21 mouse cellular contexts compared by ENCODE assay signal in genomic region chr7:81278966-81279365, GRCm38 (mm10).
DNase-seq lines count a peak whose midpoint lies in the region; ATAC-seq and TF ChIP-seq lines count a peak whose summit lies in the region.
"Had no signal": no experiment of that assay in that cellular context is flagged by ENCODE, and none has a peak within 500 bp of the region (broad histone marks: within the 10 kb centered on the region; RNA-seq: fewer than 3 reads in every experiment).

No protein-coding gene starts in this region.

- no peak for TF ChIP-seq POLR2A in liver, adult 2 months (IDR thresholded peaks at IDR 0.05; ENCODE audit: extremely low read depth, insufficient read depth, low read length)

- H3K9ac ChIP-seq in liver, adult 2 months (ENCODE audit: low read depth, low read length) = no peak overlapping the region
- no peak overlapping the region for H3K9ac ChIP-seq in liver, postnatal 0 days (replicated peaks)
- H3K9ac ChIP-seq in midbrain, embryonic 14.5 days (replicated peaks; ENCODE audit: low read length) = no peak overlapping the region

- TF ChIP-seq EP300 in liver, postnatal 0 days (IDR thresholded peaks at IDR 0.05; ENCODE audit: low read depth) = no peak

- no peak for ATAC-seq in liver, postnatal 0 days
- no peak for ATAC-seq in midbrain, embryonic 14.5 days (ENCODE audit: low FRiP score, low TSS enrichment)
- ATAC-seq: activated CD4-positive, CD25-positive, alpha-beta regulatory T cell, adult 4 months; CD4-positive, CD25-positive, alpha-beta regulatory T cell, adult 4 months; Patski had no signal

- H3K9me3 ChIP-seq in heart, embryonic 10.5 days = no peaks in the 10 kb centered on the region
- H3K9me3 ChIP-seq in liver, postnatal 0 days (ENCODE audit: low read length) = no peaks in the 10 kb centered on the region
- H3K9me3 ChIP-seq in midbrain, embryonic 14.5 days (ENCODE audit: control insufficient read depth, low read length) = no peaks in the 10 kb centered on the region
- H3K9me3 ChIP-seq: G1E had no signal

- H3K4me1 ChIP-seq in heart, embryonic 10.5 days = no peaks in the 10 kb centered on the region
- peaks cover 8% of the 10 kb centered on the region; the same call in 1 of the 2 replicates for H3K4me1 ChIP-seq in liver, adult 2 months (ENCODE audit: control insufficient read depth, insufficient read depth, low read length)
- peaks cover 2% of the 10 kb centered on the region for H3K4me1 ChIP-seq in liver, postnatal 0 days (ENCODE audit: insufficient read depth)
- no peaks in the 10 kb centered on the region for H3K4me1 ChIP-seq in midbrain, embryonic 14.5 days (ENCODE audit: control insufficient read depth, insufficient read depth, low read length)

- H3K27me3 ChIP-seq in heart, embryonic 10.5 days (ENCODE audit: insufficient read depth, poor library complexity, severe bottlenecking) = no peaks in the 10 kb centered on the region
- no peaks in the 10 kb centered on the region for H3K27me3 ChIP-seq in liver, adult 2 months (ENCODE audit: control insufficient read depth, insufficient read depth, low read length)
- no peaks in the 10 kb centered on the region for H3K27me3 ChIP-seq in liver, postnatal 0 days (ENCODE audit: insufficient read depth, low read length)
- H3K27me3 ChIP-seq in midbrain, embryonic 14.5 days (ENCODE audit: control insufficient read depth, insufficient read depth, low read length) = no peaks in the 10 kb centered on the region
- H3K27me3 ChIP-seq: CH12.LX, Patski had no signal

- TF ChIP-seq CTCF in liver, adult 2 months (IDR thresholded peaks at IDR 0.05; ENCODE audit: low read depth, low read length) = no peak
- no peak for TF ChIP-seq CTCF in liver, postnatal 0 days (IDR thresholded peaks at IDR 0.05; ENCODE audit: low read depth)

- H3K36me3 ChIP-seq in heart, embryonic 10.5 days = no peaks in the 10 kb centered on the region
- no peaks in the 10 kb centered on the region; the same call in 1 of the 2 replicates for H3K36me3 ChIP-seq in liver, adult 2 months (ENCODE audit: control insufficient read depth, insufficient read depth, low read length)
- no peaks in the 10 kb centered on the region for H3K36me3 ChIP-seq in liver, postnatal 0 days (replicated peaks; ENCODE audit: insufficient read depth, low read length)
- H3K36me3 ChIP-seq in macrophage (ENCODE audit: inconsistent target) = no peaks in the 10 kb centered on the region
- no peaks in the 10 kb centered on the region for H3K36me3 ChIP-seq in midbrain, embryonic 14.5 days (ENCODE audit: control insufficient read depth, insufficient read depth, low read length)
- H3K36me3 ChIP-seq: G1E had no signal

- no peak overlapping the region for H3K4me3 ChIP-seq in heart, embryonic 10.5 days
- H3K4me3 ChIP-seq in liver, adult 2 months (ENCODE audit: insufficient read depth, low read depth, low read length) = no peak overlapping the region
- no peak overlapping the region for H3K4me3 ChIP-seq in liver, postnatal 0 days (ENCODE audit: low read depth, low read length)
- no peak overlapping the region for H3K4me3 ChIP-seq in macrophage (ENCODE audit: inconsistent target)
- no peak overlapping the region for H3K4me3 ChIP-seq in midbrain, embryonic 14.5 days (replicated peaks; ENCODE audit: low read depth, low read length)

- WGBS in heart, embryonic 10.5 days = 73% methylated on average over 6 of the region's 6 CpGs
- 35% methylated on average over 6 of the region's 6 CpGs for WGBS in liver, adult 2 months
- 67% methylated on average over 6 of the region's 6 CpGs for WGBS in liver, postnatal 0 days (ENCODE audit: insufficient replicate concordance)
- 95% methylated on average over 6 of the region's 6 CpGs for WGBS in macrophage (ENCODE audit: missing documents)
- WGBS in midbrain, embryonic 14.5 days = 85% methylated on average over 6 of the region's 6 CpGs

- H3K27ac ChIP-seq in heart, embryonic 10.5 days = no peak overlapping the region
- no peak overlapping the region for H3K27ac ChIP-seq in liver, adult 2 months (replicated peaks; ENCODE audit: insufficient read depth, low read depth, low read length)
- H3K27ac ChIP-seq in liver, postnatal 0 days (ENCODE audit: low read depth) = no peak overlapping the region
- peak overlapping the region; percentile 7; the same call in 1 of the 2 replicates for H3K27ac ChIP-seq in macrophage
- H3K27ac ChIP-seq in midbrain, embryonic 14.5 days (replicated peaks; ENCODE audit: low read depth, low read length) = no peak overlapping the region

- peak; percentile 55 for DNase-seq in heart, adult 11 months
- no peak for DNase-seq in heart, embryonic 10.5 days (ENCODE audit: low spot score)
- DNase-seq in liver, adult 2 months (ENCODE audit: extremely low read depth, low read depth, low spot score) = peak; percentile 56
- no peak for DNase-seq in liver, postnatal 0 days
- no peak for DNase-seq in midbrain, embryonic 14.5 days
- DNase-seq: adrenal gland, adult 2 months; adrenal gland, adult 8-10 months; adrenal gland, postnatal 10 days; adrenal gland, postnatal 14 days; adrenal gland, postnatal 25 days; adrenal gland, postnatal 36 days; B cell, adult 2 months; cerebellum, adult 11 months; cerebellum, adult 11-12 months; cerebellum, adult 18-20 months had no signal

- H3K4me2 ChIP-seq in liver, postnatal 0 days (ENCODE audit: low read depth, low read length) = no peak overlapping the region
- H3K4me2 ChIP-seq in midbrain, embryonic 14.5 days (ENCODE audit: low read length) = no peak overlapping the region

- peaks cover 17% of the 10 kb centered on the region for H3K79me2 ChIP-seq in liver, adult 2 months (ENCODE audit: control insufficient read depth, insufficient read depth, low read length)
- H3K79me2 ChIP-seq in macrophage (ENCODE audit: inconsistent target) = peaks cover 76% of the 10 kb centered on the region

Comparison
In these comparisons a context has a peak if more than half of its experiments do, and no peak if none do; other contexts are left out.
1. DNase-seq: peak in heart, adult 11 months (single experiment) and liver, adult 2 months (single experiment); none in heart, embryonic 10.5 days (single experiment), liver, postnatal 0 days (single experiment) and midbrain, embryonic 14.5 days (single experiment).